Mouse (Mus musculus) liver, adult 10 weeks (tissue): ENCODE measurements around the gene Cbfa2t2. TPM values are rescaled to one million over a fixed set of nuclear protein-coding genes. Genes with fewer than 3 reads are reported as not detected.

Experiments used
- polyA plus RNA-seq: library from polyadenylated mRNA; stranded (reverse); fragments of 350-450 nt; fragmentation: Illumina TruSeq; extraction: RNeasy Lipid Tissue Mini Kit (QIAGEN cat#74804); gene quantifications from one replicate; pipeline ENCODE4 v1.2.3, GENCODE M21; 2014; ENCODE audit warnings: low read depth, low replicate concordance

Gene Cbfa2t2
- 6.5 TPM for polyA plus RNA-seq

DNA sequence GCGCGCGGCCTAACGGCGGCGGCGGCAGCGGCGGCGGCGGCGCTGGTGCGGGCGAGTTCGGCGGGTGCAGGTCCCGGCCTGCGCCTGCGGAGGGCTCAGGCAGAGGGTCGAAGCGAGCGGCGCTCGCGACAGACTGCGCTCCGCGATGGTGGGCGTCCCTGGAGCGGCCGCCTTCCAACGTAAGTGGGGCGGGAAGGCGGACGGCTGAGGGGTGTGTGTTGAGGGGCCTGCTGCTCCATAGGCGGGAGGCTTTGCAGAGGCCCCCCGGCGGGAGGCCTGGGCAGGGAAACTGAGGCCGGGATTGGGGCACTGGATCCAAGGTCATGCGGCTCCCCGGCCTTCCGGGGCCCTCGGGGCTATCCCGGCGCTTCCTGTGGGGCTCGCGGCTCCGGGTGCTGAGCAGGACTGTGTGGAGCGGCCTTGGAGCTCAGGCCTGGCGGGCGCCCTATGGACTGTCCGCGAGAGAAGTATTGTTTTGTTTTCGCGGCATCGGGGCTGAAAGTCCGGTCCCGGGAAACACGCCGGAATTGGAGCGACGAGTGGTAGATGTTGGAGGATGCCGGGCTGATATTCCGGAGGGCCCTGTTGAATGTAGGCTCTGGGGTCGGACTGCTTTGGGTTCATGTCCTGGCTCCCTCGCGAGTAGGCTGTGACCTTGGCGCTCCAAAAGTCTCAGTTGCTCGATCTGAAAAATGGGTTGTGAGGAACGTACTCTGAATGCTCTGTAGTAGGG, at the start of gene Cbfa2t2:
Cbfa2t2 (plus strand) TSS at position 24 of the 733 bp plus-strand sequence.

DNA sequence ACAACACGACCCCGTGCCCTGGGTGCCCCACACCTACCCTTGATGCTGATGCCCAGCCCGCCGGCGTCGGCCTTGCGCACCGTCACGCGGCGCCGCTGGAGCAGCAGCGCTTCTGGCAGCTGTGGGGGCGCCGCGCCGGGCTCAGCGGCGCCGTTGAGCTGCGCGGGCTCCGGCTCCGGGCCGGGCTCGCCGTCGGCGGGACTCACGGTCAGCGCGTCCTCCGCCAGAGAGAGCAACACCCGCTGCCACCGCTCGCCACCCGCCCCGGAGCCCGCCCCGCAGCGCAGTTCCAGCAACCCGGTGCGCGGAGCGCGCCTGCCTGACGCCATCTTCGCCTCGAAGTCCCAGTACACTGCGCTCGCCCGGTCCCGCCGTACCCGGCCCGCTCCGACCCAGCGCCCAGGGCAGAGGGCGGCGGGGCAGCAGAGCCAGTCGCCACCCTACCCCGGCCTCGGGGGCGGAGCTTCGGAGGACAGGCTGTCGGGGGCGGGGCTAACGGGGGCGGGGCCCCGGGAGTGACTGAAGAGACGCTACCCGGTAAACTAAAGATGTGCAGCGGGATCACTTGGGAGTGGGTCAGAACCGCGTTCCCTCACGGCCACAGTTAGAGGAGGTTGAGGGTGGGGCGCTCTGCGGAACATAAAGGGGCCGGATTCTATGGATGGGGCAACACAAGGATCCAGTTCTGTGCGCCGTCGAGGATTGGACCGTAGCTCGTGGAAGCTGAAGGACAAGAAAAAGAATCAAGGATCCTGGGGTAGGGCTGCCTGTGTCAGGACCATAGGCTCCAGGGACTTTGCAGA, 28.4 kb upstream of the Cbfa2t2 start, which contains the start of gene Snta1:
Snta1 (minus strand) TSS at position 457 of the 803 bp plus-strand sequence.

DNA sequence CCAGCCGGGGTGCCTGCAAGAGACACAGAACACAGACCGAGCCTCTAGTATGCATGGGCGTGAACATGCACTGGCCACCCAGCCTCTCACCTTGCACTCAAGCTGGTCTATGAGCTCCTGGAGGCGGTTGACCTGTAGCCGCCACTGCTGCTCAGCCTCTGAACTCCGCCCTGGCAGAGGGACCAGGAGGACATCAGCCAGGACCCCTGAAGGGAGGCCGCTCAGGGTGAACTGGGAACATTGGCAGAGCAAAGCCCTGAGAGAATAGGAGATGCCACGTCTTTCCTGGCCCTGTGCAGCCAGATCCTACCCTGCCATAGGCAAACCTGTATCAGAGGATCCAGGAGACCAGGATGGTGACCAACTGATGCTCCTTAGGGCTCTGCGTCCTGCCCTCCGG, 110.4 kb downstream of the Cbfa2t2 start, which contains the start of gene 1700003F12Rik:
1700003F12Rik (plus strand) TSS at position 375 of the 400 bp plus-strand sequence.

DNA sequence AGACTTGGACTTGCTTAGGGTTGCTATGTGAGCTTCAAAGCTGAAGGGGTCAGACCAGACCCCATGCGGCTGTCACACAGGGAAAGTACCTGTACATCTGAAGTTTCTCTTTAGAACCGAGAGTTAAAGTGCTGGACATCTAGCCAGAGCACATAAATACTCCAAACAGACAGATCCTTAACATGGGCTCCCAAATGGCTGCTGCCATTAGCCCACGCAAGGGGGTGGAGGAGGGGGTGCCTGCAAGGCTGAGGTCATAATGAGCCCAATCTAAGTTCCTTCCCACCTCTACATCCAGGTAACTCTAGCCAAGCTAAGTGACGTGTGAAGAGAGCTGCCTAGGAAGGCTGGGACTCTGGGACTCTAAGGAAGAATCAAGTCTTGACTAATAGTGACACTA, 115.2 kb downstream of the Cbfa2t2 start, which contains the start of gene Actl10:
Actl10 (plus strand) TSS at position 301 of the 400 bp plus-strand sequence.

DNA sequence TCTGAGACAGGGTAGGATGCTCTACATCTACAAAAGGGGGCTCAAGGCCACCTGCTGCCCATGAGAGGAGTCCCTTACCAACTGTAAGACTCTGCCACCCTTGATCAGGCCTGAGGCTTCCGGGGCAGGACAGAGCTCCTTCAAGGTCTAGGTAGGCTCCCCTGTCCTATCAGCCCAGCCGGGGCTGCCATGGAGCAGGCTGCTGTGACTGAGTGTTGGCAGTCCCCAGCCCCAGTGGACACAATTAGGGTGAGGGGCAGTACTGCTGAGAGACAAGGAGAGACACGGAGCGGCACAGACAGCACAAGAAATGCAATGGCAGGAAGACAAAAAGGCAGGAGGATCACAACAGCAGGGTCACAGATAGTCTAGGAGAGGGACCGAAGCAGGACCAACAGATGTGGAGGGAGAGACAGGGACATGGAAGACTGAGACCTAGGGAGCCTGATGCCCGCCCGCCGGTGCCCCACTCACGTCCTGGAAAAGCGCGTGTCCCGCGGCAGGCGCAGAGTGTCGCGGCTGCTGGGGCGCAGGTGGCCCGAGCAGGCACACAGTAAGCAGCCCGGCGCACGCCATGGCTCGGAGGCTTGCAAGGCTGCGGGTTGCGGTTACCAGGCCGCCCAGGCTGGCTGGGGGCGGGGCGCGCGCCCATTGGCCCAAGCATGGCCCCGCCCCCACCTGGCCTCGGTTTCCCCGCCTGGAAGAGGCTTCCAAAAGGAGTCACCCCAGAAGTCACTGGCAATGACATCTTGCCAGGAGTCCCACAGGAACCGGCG, 122.2 kb downstream of the Cbfa2t2 start, which contains the start of gene Necab3:
Necab3 (minus strand) TSS at position 627 of the 776 bp plus-strand sequence.

DNA sequence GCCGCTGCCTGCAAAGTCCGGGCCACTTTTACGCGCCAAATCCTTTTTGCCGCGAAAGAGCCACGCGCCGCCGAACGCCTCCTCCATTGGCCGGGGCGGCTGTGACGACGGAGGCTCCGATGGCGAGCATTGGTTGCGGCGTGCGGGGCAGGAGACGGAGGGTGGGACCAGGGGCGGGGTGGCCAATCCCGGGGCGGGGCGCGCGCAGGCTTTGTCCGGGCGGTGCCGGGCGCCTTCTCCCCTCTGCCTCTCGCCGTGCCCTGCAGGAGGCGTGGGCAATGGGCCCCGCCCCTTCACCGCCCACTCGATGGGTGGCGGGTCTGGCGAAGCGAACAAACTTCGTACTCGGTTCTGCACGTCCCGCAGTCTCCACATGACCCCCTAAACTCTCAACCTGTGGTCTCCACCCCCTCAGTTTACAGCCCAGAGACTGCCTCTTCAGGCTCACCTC, 133.6 kb downstream of the Cbfa2t2 start, which contains the start of gene E2f1:
E2f1 (minus strand) TSS at position 57 of the 451 bp plus-strand sequence.

Other genes with a start within 250 kb of the Cbfa2t2 start
- gene Bpifb1, start 245.7 kb upstream of the Cbfa2t2 start, polyA plus RNA-seq: not detected
- gene Bpifb5, start 212.7 kb upstream of the Cbfa2t2 start, polyA plus RNA-seq: not detected
- gene Bpifb9a, start 178.6 kb upstream of the Cbfa2t2 start, polyA plus RNA-seq: not detected
- gene Bpifb9b, start 129.3 kb upstream of the Cbfa2t2 start, polyA plus RNA-seq: not detected
- 11.8 TPM for gene Cdk5rap1, start 63.5 kb upstream of the Cbfa2t2 start, polyA plus RNA-seq
- gene Snta1, start 28.4 kb upstream of the Cbfa2t2 start, polyA plus RNA-seq: 0.53 TPM
- not detected for gene 1700003F12Rik, start 110.6 kb downstream of the Cbfa2t2 start, polyA plus RNA-seq
- not detected for gene Actl10, start 115.3 kb downstream of the Cbfa2t2 start, polyA plus RNA-seq
- not detected for gene Necab3, start 122.4 kb downstream of the Cbfa2t2 start, polyA plus RNA-seq
- gene E2f1, start 133.4 kb downstream of the Cbfa2t2 start, polyA plus RNA-seq: not detected
- gene Pxmp4, start 167.2 kb downstream of the Cbfa2t2 start, polyA plus RNA-seq: 40.3 TPM
- 0.19 TPM for gene Zfp341, start 176.8 kb downstream of the Cbfa2t2 start, polyA plus RNA-seq
- not detected for gene 4930519P11Rik, start 177.0 kb downstream of the Cbfa2t2 start, polyA plus RNA-seq
- gene Chmp4b, start 215.2 kb downstream of the Cbfa2t2 start, polyA plus RNA-seq: 36.4 TPM